Mouse (Mus musculus): ENCODE measurements around the gene 4930452B06Rik. TPM values are rescaled to one million over a fixed set of nuclear protein-coding genes. Genes with fewer than 3 reads are reported as not detected.
A peak's percentile ranks its signal among the peaks of the same experiment; 100 is the strongest.

The 4930452B06Rik gene
- total and polyA plus RNA-seq, 2 experiments from 2014 or later, result 9.5 to 10.2 TPM

GRCm38 (mm10) chr14:8422833-8423232, 243.2 kb downstream of the 4930452B06Rik start:
- H3K4me2 ChIP-seq (ENCODE audit: low read depth, low read length, poor library complexity, severe bottlenecking), result no peak overlapping the region
- peaks cover 15% of the 10 kb centered on the region; the same call in 1 of the 2 replicates for H3K4me1 ChIP-seq (ENCODE audit: insufficient read depth, low read length)
- H3K9me3 ChIP-seq (ENCODE audit: low read length), result no peaks in the 10 kb centered on the region
- no peaks in the 10 kb centered on the region for H3K36me3 ChIP-seq (ENCODE audit: insufficient read depth, low read length)
- no peak for TF ChIP-seq CTCF (IDR thresholded peaks at IDR 0.05)
- ATAC-seq (ENCODE audit: low FRiP score) (0 out of 2 replicates have a peak, but pooled peaks have one; percentile 54), DNase-seq (ENCODE audit: low spot score) (peak; percentile 62)
- WGBS, result 16% methylated on average over 3 of the region's 3 CpGs
- H3K27me3 ChIP-seq (ENCODE audit: insufficient read depth, low read length), result no peaks in the 10 kb centered on the region
- H3K9ac ChIP-seq (replicated peaks; ENCODE audit: low read length, poor library complexity, severe bottlenecking), result no peak overlapping the region
- no peak overlapping the region for H3K27ac ChIP-seq (ENCODE audit: low read depth, low read length)
- no peak overlapping the region for H3K4me3 ChIP-seq (ENCODE audit: low read depth, low read length)

- DNase-seq (ENCODE audit: low spot score) (no peak), ATAC-seq (ENCODE audit: low FRiP score) (no peak)
- Histone ChIP-seq H3K36me3 (ENCODE audit: insufficient read depth, low read length) (no peaks in the 10 kb centered on the region), H3K27me3 (ENCODE audit: insufficient read depth, low read length) (no peaks in the 10 kb centered on the region), H3K4me2 (ENCODE audit: low read depth, low read length, poor library complexity, severe bottlenecking) (no peak overlapping the region), H3K27ac (ENCODE audit: low read depth, low read length) (no peak overlapping the region), H3K9ac (replicated peaks; ENCODE audit: low read length, poor library complexity, severe bottlenecking) (no peak overlapping the region), H3K4me3 (ENCODE audit: low read depth, low read length) (no peak overlapping the region), H3K9me3 (ENCODE audit: low read length) (no peaks in the 10 kb centered on the region), H3K4me1 (ENCODE audit: insufficient read depth, low read length) (peaks cover 15% of the 10 kb centered on the region; the same call in 1 of the 2 replicates)
- no peak for TF ChIP-seq CTCF (IDR thresholded peaks at IDR 0.05)
- WGBS, result 22% methylated on average over 10 of the region's 10 CpGs
Measured at GRCm38 (mm10) chr14:8421199-8421787, 244.7 kb downstream of the 4930452B06Rik start.

GRCm38 (mm10) chr14:8418610-8419009, 247.4 kb downstream of the 4930452B06Rik start:
- Histone ChIP-seq H3K4me1 (ENCODE audit: insufficient read depth, low read length) (peaks cover 15% of the 10 kb centered on the region; the same call in 1 of the 2 replicates), H3K9ac (replicated peaks; ENCODE audit: low read length, poor library complexity, severe bottlenecking) (no peak overlapping the region), H3K4me2 (ENCODE audit: low read depth, low read length, poor library complexity, severe bottlenecking) (no peak overlapping the region), H3K9me3 (ENCODE audit: low read length) (no peaks in the 10 kb centered on the region), H3K27ac (ENCODE audit: low read depth, low read length) (no peak overlapping the region), H3K36me3 (ENCODE audit: insufficient read depth, low read length) (no peaks in the 10 kb centered on the region), H3K27me3 (ENCODE audit: insufficient read depth, low read length) (no peaks in the 10 kb centered on the region), H3K4me3 (ENCODE audit: low read depth, low read length) (no peak overlapping the region)
- WGBS, result 71% methylated on average over 3 of the region's 3 CpGs
- no peak for TF ChIP-seq CTCF (IDR thresholded peaks at IDR 0.05)
- DNase-seq (ENCODE audit: low spot score) (no peak), ATAC-seq (ENCODE audit: low FRiP score) (no peak)

- no peak overlapping the region for H3K4me3 ChIP-seq (ENCODE audit: low read depth, low read length)
- H3K27me3 ChIP-seq (ENCODE audit: insufficient read depth, low read length), result no peaks in the 10 kb centered on the region
- DNase-seq (ENCODE audit: low spot score) (no peak), ATAC-seq (ENCODE audit: low FRiP score) (no peak)
- 78% methylated on average over 6 of the region's 6 CpGs for WGBS
- TF ChIP-seq CTCF (IDR thresholded peaks at IDR 0.05), result no peak
- H3K36me3 ChIP-seq (ENCODE audit: insufficient read depth, low read length), result no peaks in the 10 kb centered on the region
- H3K27ac ChIP-seq (ENCODE audit: low read depth, low read length), result no peak overlapping the region
- no peaks in the 10 kb centered on the region for H3K9me3 ChIP-seq (ENCODE audit: low read length)
- no peak overlapping the region for H3K4me2 ChIP-seq (ENCODE audit: low read depth, low read length, poor library complexity, severe bottlenecking)
- no peak overlapping the region for H3K9ac ChIP-seq (replicated peaks; ENCODE audit: low read length, poor library complexity, severe bottlenecking)
- no peaks in the 10 kb centered on the region for H3K4me1 ChIP-seq (ENCODE audit: insufficient read depth, low read length)
Measured at GRCm38 (mm10) chr14:8405946-8406345, 260.1 kb downstream of the 4930452B06Rik start.

GRCm38 (mm10) chr14:8403310-8403709, 262.7 kb downstream of the 4930452B06Rik start:
- Histone ChIP-seq H3K27me3 (ENCODE audit: insufficient read depth, low read length) (no peaks in the 10 kb centered on the region), H3K9me3 (ENCODE audit: low read length) (no peaks in the 10 kb centered on the region), H3K9ac (replicated peaks; ENCODE audit: low read length, poor library complexity, severe bottlenecking) (no peak overlapping the region), H3K4me3 (ENCODE audit: low read depth, low read length) (no peak overlapping the region), H3K4me2 (ENCODE audit: low read depth, low read length, poor library complexity, severe bottlenecking) (no peak overlapping the region), H3K36me3 (ENCODE audit: insufficient read depth, low read length) (no peaks in the 10 kb centered on the region), H3K27ac (ENCODE audit: low read depth, low read length) (no peak overlapping the region), H3K4me1 (ENCODE audit: insufficient read depth, low read length) (no peaks in the 10 kb centered on the region)
- TF ChIP-seq CTCF (IDR thresholded peaks at IDR 0.05), result no peak
- DNase-seq (ENCODE audit: low spot score) (no peak), ATAC-seq (ENCODE audit: low FRiP score) (no peak)
- WGBS, result 82% methylated on average over 3 of the region's 3 CpGs

GRCm38 (mm10) chr14:8398507-8398906, 267.5 kb downstream of the 4930452B06Rik start:
- no peak for DNase-seq (ENCODE audit: low spot score)
- Histone ChIP-seq H3K4me3 (ENCODE audit: low read depth, low read length) (no peak overlapping the region), H3K9me3 (ENCODE audit: low read length) (no peaks in the 10 kb centered on the region), H3K4me2 (ENCODE audit: low read depth, low read length, poor library complexity, severe bottlenecking) (no peak overlapping the region), H3K36me3 (ENCODE audit: insufficient read depth, low read length) (no peaks in the 10 kb centered on the region), H3K9ac (replicated peaks; ENCODE audit: low read length, poor library complexity, severe bottlenecking) (no peak overlapping the region), H3K27me3 (ENCODE audit: insufficient read depth, low read length) (no peaks in the 10 kb centered on the region), H3K27ac (ENCODE audit: low read depth, low read length) (no peak overlapping the region), H3K4me1 (ENCODE audit: insufficient read depth, low read length) (no peaks in the 10 kb centered on the region)
- no peak for TF ChIP-seq CTCF (IDR thresholded peaks at IDR 0.05)
- no peak for ATAC-seq (ENCODE audit: low FRiP score)
